Mouse (Mus musculus) 3T3-L1 (cell line): ENCODE measurements at regions not wholly inside any gene's neighbourhood (a gene's known extent, or its start where the extent isn't known, plus 50 kb on each side); places are given as distances from the start of the nearest gene placed in this dataset.
A peak's percentile ranks its signal among the peaks of the same experiment; 100 is the strongest.
"Not testable (repeated sequence)": the region's sequence is repeated elsewhere in the genome, so short reads cannot be mapped to it uniquely, and the experiment has no call there.

Source experiments
- DNase-seq: peaks from one replicate; pipeline ENCODE4 v3.0.0-alpha.2; 2015; ENCODE audit warnings: low read depth, low spot score

- DNase-seq, result no peak
Measured at GRCm38 (mm10) chr3:21993961-21994360, 82.5 kb upstream of the Tbl1xr1 start.

GRCm38 (mm10) chr3:21995566-21996391, 80.7 kb upstream of the Tbl1xr1 start:
- no peak for DNase-seq

- DNase-seq, result no peak
Measured at GRCm38 (mm10) chr3:21997387-21997786, 79.1 kb upstream of the Tbl1xr1 start.

GRCm38 (mm10) chr3:22005456-22005855, 71.0 kb upstream of the Tbl1xr1 start:
- no peak for DNase-seq

- DNase-seq, result peak; percentile 37
Measured at GRCm38 (mm10) chr3:22006113-22006512, 70.3 kb upstream of the Tbl1xr1 start.

- no peak for DNase-seq
Measured at GRCm38 (mm10) chr3:22006651-22007050, 69.8 kb upstream of the Tbl1xr1 start.

- DNase-seq, result no peak
Measured at GRCm38 (mm10) chr3:22007736-22008135, 68.7 kb upstream of the Tbl1xr1 start.

- DNase-seq, result no peak
Measured at GRCm38 (mm10) chr3:22008432-22008831, 68.0 kb upstream of the Tbl1xr1 start.

- DNase-seq, result peak; percentile 78
Measured at GRCm38 (mm10) chr3:22009898-22010699, 66.4 kb upstream of the Tbl1xr1 start.

- not testable (repeated sequence) for DNase-seq
Measured at GRCm38 (mm10) chr3:22010700-22010991, 65.8 kb upstream of the Tbl1xr1 start.

GRCm38 (mm10) chr3:22021360-22021935, 55.0 kb upstream of the Tbl1xr1 start:
- no peak for DNase-seq

- DNase-seq, result no peak
Measured at GRCm38 (mm10) chr3:22022418-22022817, 54.0 kb upstream of the Tbl1xr1 start.

GRCm38 (mm10) chr3:22023049-22023448, 53.4 kb upstream of the Tbl1xr1 start:
- no peak for DNase-seq

GRCm38 (mm10) chr3:22023551-22023950, 52.9 kb upstream of the Tbl1xr1 start:
- no peak for DNase-seq

- no peak for DNase-seq
Measured at GRCm38 (mm10) chr3:22024200-22024599, 52.3 kb upstream of the Tbl1xr1 start.

- DNase-seq, result no peak
Measured at GRCm38 (mm10) chr3:22025119-22025518, 51.3 kb upstream of the Tbl1xr1 start.

- DNase-seq, result no peak
Measured at GRCm38 (mm10) chr3:22025615-22026014, 50.8 kb upstream of the Tbl1xr1 start.
